In the genomic region with DNA sequence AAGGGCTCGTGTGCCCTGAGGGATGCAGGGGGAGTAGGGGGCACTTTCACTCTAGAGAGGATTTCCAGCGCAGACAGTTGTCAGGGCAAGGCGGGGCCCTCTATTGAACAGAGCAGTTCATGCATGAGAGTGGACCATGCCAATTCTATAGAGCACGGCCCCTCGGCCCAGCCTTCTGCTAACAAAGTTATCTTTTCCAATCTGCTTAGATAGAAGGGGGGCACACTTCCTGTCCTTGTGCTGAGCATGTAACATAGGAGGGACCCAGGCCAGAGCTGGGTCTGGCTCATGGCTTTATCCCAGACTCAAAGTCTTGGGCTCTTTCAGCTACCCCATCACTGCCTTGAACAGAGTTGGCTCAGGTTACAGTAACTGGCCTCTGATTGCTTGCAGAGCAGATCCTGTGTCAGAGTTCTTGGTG, we compare ENCODE assay signal across 15 mouse cellular contexts. TPM values are rescaled to one million over a fixed set of nuclear protein-coding genes. Genes with fewer than 3 reads are reported as not detected.
DNase-seq lines count a peak whose midpoint lies in the region; ATAC-seq lines count a peak whose summit lies in the region.
"Had no signal": no experiment of that assay in that cellular context is flagged by ENCODE, and none has a peak within 500 bp of the region (broad histone marks: within the 10 kb centered on the region; RNA-seq: fewer than 3 reads in every experiment).

No protein-coding gene starts in this region.

- H3K27me3 ChIP-seq in heart, embryonic 15.5 days: no peaks in the 10 kb centered on the region
- H3K27me3 ChIP-seq in forebrain, embryonic 15.5 days: no peaks in the 10 kb centered on the region
- 0 out of 2 replicates have a peak, but pooled peaks cover 10% of the 10 kb centered on the region for H3K27me3 ChIP-seq in liver, embryonic 12.5 days (replicated peaks)

- H3K36me3 ChIP-seq in heart, embryonic 15.5 days: no peaks in the 10 kb centered on the region
- H3K36me3 ChIP-seq in forebrain, embryonic 15.5 days: no peaks in the 10 kb centered on the region
- no peaks in the 10 kb centered on the region for H3K36me3 ChIP-seq in liver, embryonic 12.5 days
- H3K36me3 ChIP-seq: lung, embryonic 15.5 days had no signal

- H3K4me3 ChIP-seq in heart, embryonic 15.5 days: no peak overlapping the region
- no peak overlapping the region for H3K4me3 ChIP-seq in forebrain, embryonic 15.5 days
- no peak overlapping the region for H3K4me3 ChIP-seq in liver, embryonic 12.5 days
- H3K4me3 ChIP-seq: lung, embryonic 15.5 days; myocyte had no signal

- no peak for ATAC-seq in heart, embryonic 15.5 days (replicated peaks; ENCODE audit: insufficient number of reproducible peaks, insufficient read depth, low FRiP score, low read depth)
- 0 out of 2 replicates have a peak, but pooled peaks have one; percentile 41 for ATAC-seq in forebrain, embryonic 15.5 days (replicated peaks)
- ATAC-seq in liver, embryonic 12.5 days: no peak
- ATAC-seq: CD4-positive, CD25-positive, alpha-beta regulatory T cell, adult 4 months had no signal

- H3K4me2 ChIP-seq in heart, embryonic 15.5 days: peak overlapping the region; percentile 40
- no peak overlapping the region for H3K4me2 ChIP-seq in forebrain, embryonic 15.5 days (replicated peaks)
- no peak overlapping the region for H3K4me2 ChIP-seq in liver, embryonic 12.5 days
- H3K4me2 ChIP-seq: lung, embryonic 15.5 days had no signal

- no peaks in the 10 kb centered on the region for H3K9me3 ChIP-seq in heart, embryonic 15.5 days (replicated peaks)
- H3K9me3 ChIP-seq in forebrain, embryonic 15.5 days: no peaks in the 10 kb centered on the region
- H3K9me3 ChIP-seq in liver, embryonic 12.5 days (replicated peaks): no peaks in the 10 kb centered on the region
- H3K9me3 ChIP-seq: lung, embryonic 15.5 days had no signal

- H3K27ac ChIP-seq in heart, embryonic 15.5 days: no peak overlapping the region
- no peak overlapping the region for H3K27ac ChIP-seq in forebrain, embryonic 15.5 days (replicated peaks)
- H3K27ac ChIP-seq in liver, embryonic 12.5 days: no peak overlapping the region
- H3K27ac ChIP-seq: lung, embryonic 15.5 days had no signal

- intact Hi-C loops in heart, postnatal 25 days (cut with DNase I): loop anchor here (10.0 kb wide), 1 partner anchor 654 kb away; no protein-coding TSS in a partner anchor

- H3K4me1 ChIP-seq in heart, embryonic 15.5 days (replicated peaks): peaks cover 12% of the 10 kb centered on the region
- H3K4me1 ChIP-seq in forebrain, embryonic 15.5 days: peaks cover 7% of the 10 kb centered on the region
- H3K4me1 ChIP-seq in liver, embryonic 12.5 days: no peaks in the 10 kb centered on the region
- H3K4me1 ChIP-seq: lung, embryonic 15.5 days had no signal

- 39% methylated on average over 5 of the region's 5 CpGs for WGBS in heart, embryonic 15.5 days
- WGBS in forebrain, embryonic 15.5 days: 4% methylated on average over 5 of the region's 5 CpGs
- WGBS in liver, embryonic 12.5 days (ENCODE audit: insufficient replicate concordance): 46% methylated on average over 5 of the region's 5 CpGs

- no peak for DNase-seq in heart, postnatal 25 days (ENCODE audit: low spot score)
- DNase-seq in embryo, embryonic 9.5 days (ENCODE audit: extremely low spot score): peak; percentile 38
- DNase-seq in neural tube, embryonic 10.5 days (ENCODE audit: extremely low spot score, low spot score): peak; percentile 38
- DNase-seq in urinary bladder, postnatal 4 days (ENCODE audit: low spot score in 2 of 2): no peak
- DNase-seq in cerebellum, postnatal 10 days: no peak
- DNase-seq: gastrocnemius, postnatal 10 days; kidney, adult 18-20 months had no signal

- no peak overlapping the region for H3K9ac ChIP-seq in heart, embryonic 15.5 days
- no peak overlapping the region for H3K9ac ChIP-seq in forebrain, embryonic 15.5 days (replicated peaks)
- H3K9ac ChIP-seq in liver, embryonic 12.5 days: no peak overlapping the region
- H3K9ac ChIP-seq: lung, embryonic 15.5 days had no signal

RNA-seq across cellular contexts. Expression of a gene that starts 5.5 kb away (rescaled TPM):
- not detected in 2 replicates for polyA plus RNA-seq in heart, embryonic 15.5 days (2015; fragmentation: Nextera tagmentation; extraction: Ambion mirVana)
- under 1 TPM in 1 of 2 experiments, not detected in 1; 0.03 TPM for total RNA-seq in heart, postnatal 25 days (2021)
- 0.03 TPM in 2 replicates for polyA plus RNA-seq in forebrain, embryonic 15.5 days (2015; fragmentation: Nextera tagmentation; extraction: Ambion mirVana)
- not detected in 2 replicates for polyA plus RNA-seq in liver, embryonic 12.5 days (2016; fragmentation: Nextera tagmentation; extraction: Ambion mirVana)
- total RNA-seq: gastrocnemius, postnatal 10 days; left cerebral cortex, postnatal 36 days had no signal
- polyA plus RNA-seq: CD4-positive, CD25-positive, alpha-beta regulatory T cell, adult 4 months; cortical plate, adult 2 months had no signal

RNA-seq across cellular contexts. Expression of a gene that starts 26.1 kb away (rescaled TPM):
- 24.6 and 28.6 TPM in 2 replicates for polyA plus RNA-seq in heart, embryonic 15.5 days (2015; fragmentation: Nextera tagmentation; extraction: Ambion mirVana)
- 10 to 100 TPM; 19.9 to 21.5 TPM for total RNA-seq in heart, postnatal 25 days (2021)
- 36.3 and 37.7 TPM in 2 replicates for polyA plus RNA-seq in forebrain, embryonic 15.5 days (2015; fragmentation: Nextera tagmentation; extraction: Ambion mirVana)
- polyA plus RNA-seq in liver, embryonic 12.5 days (2016; fragmentation: Nextera tagmentation; extraction: Ambion mirVana): 33.5 and 34.5 TPM in 2 replicates

RNA-seq across cellular contexts. Expression of a gene that starts 26.8 kb away (rescaled TPM):
- polyA plus RNA-seq in heart, embryonic 15.5 days (2015; fragmentation: Nextera tagmentation; extraction: Ambion mirVana): 78.7 and 103 TPM in 2 replicates
- 10 to 100 TPM; 14.4 to 15.3 TPM for total RNA-seq in heart, postnatal 25 days (2021)
- polyA plus RNA-seq in forebrain, embryonic 15.5 days (2015; fragmentation: Nextera tagmentation; extraction: Ambion mirVana): 2.4 and 3.2 TPM in 2 replicates
- polyA plus RNA-seq in liver, embryonic 12.5 days (2016; fragmentation: Nextera tagmentation; extraction: Ambion mirVana): 2.5 TPM in 2 replicates
- polyA plus RNA-seq: CD4-positive, CD25-positive, alpha-beta regulatory T cell, adult 4 months had no signal

Comparison
In these comparisons a context has a peak if more than half of its experiments do, and no peak if none do; other contexts are left out.
1. DNase-seq: peak in embryo, embryonic 9.5 days (single experiment) and neural tube, embryonic 10.5 days (single experiment); none in heart, postnatal 25 days (single experiment), urinary bladder, postnatal 4 days (0 of 2) and cerebellum, postnatal 10 days (0 of 2).
2. RNA of a gene that starts 26.8 kb away (polyA plus RNA-seq): 78.7 to 103 TPM in heart, embryonic 15.5 days; 2.5 TPM in liver, embryonic 12.5 days and 2.4 to 3.2 TPM in forebrain, embryonic 15.5 days; every median in the first group is over 10 times any median in the second.